Mouse (Mus musculus) embryonic facial prominence, embryonic 12.5 days (tissue): Measurements from ENCODE around the gene Rab36. TPM values are rescaled to one million over a fixed set of nuclear protein-coding genes. Genes with fewer than 3 reads are reported as not detected.

Experiments used
- ATAC-seq: fragments of 200-750 bp; cut with Nextera tagmentation; 2 replicates; pipeline ENCODE4 v1.8.0; 2017; ENCODE audit not compliant: insufficient number of reproducible peaks, insufficient read depth, low FRiP score, low TSS enrichment
- H3K27ac ChIP-seq: fragments of 300-500 bp; sonication (generic); 2 replicates; pipeline ENCODE4 v1.5.1; 2016; ENCODE audit warnings: mild to moderate bottlenecking
- H3K27me3 ChIP-seq: fragments of 300-500 bp; sonication (generic); 2 replicates; pipeline ENCODE4 v1.6.1; 2016; ENCODE audit warnings: mild to moderate bottlenecking, moderate library complexity
- H3K36me3 ChIP-seq: fragments of 300-500 bp; sonication (generic); 2 replicates; pipeline ENCODE4 v1.6.1; 2016; ENCODE audit warnings: mild to moderate bottlenecking
- H3K4me1 ChIP-seq: fragments of 300-500 bp; sonication (generic); 2 replicates; pipeline ENCODE4 v1.6.1; 2016
- H3K4me2 ChIP-seq: fragments of 300-500 bp; sonication (generic); replicated peaks from 2 replicates; pipeline ENCODE4 v1.6.1; 2016; ENCODE audit warnings: mild to moderate bottlenecking, moderate library complexity
- H3K4me3 ChIP-seq: fragments of 300-500 bp; sonication (generic); 2 replicates; pipeline ENCODE4 v1.5.1; 2016; ENCODE audit warnings: mild to moderate bottlenecking
- H3K9ac ChIP-seq: fragments of 300-500 bp; sonication (generic); 2 replicates; pipeline ENCODE4 v1.6.1; 2016; ENCODE audit warnings: mild to moderate bottlenecking, moderate library complexity
- H3K9me3 ChIP-seq: fragments of 300-500 bp; sonication (generic); 2 replicates; pipeline ENCODE4 v1.6.1; 2016; ENCODE audit warnings: mild to moderate bottlenecking, moderate library complexity
- WGBS: fragments of 180-500 bp; shearing (Covaris S2); methylation state at CpG from one replicate; pipeline ENCODE4 v1.1.7; 2016; 5-methylcytosine and 5-hydroxymethylcytosine counted together
- polyA plus RNA-seq: library from polyadenylated mRNA; unstranded; fragments of >200 nt; fragmentation: Nextera tagmentation; extraction: Ambion mirVana; gene quantifications from 2 replicates; pipeline ENCODE4 v1.2.1, GENCODE M21; 2016

The Rab36 gene
- polyA plus RNA-seq, 1 experiment from 2014 or later = 15.3 TPM

GRCm38 (mm10) chr10:75060843-75061235 lies 24.0 kb downstream of the Rab36 start:
- H3K27me3 ChIP-seq = no peaks in the 10 kb centered on the region
- H3K9ac ChIP-seq = peak overlapping the region; percentile 85
- H3K27ac ChIP-seq = peak overlapping the region; percentile 80
- peak overlapping the region; percentile 88 for H3K4me3 ChIP-seq
- H3K9me3 ChIP-seq = no peaks in the 10 kb centered on the region
- ATAC-seq = 0 out of 2 replicates have a peak, but pooled peaks have one; percentile 13
- H3K36me3 ChIP-seq = peaks cover 7% of the 10 kb centered on the region; the same call in 1 of the 2 replicates
- peaks cover 43% of the 10 kb centered on the region for H3K4me1 ChIP-seq
- WGBS = 0% methylated on average over 45 of the region's 48 CpGs
- H3K4me2 ChIP-seq = peak overlapping the region; percentile 89

DNA sequence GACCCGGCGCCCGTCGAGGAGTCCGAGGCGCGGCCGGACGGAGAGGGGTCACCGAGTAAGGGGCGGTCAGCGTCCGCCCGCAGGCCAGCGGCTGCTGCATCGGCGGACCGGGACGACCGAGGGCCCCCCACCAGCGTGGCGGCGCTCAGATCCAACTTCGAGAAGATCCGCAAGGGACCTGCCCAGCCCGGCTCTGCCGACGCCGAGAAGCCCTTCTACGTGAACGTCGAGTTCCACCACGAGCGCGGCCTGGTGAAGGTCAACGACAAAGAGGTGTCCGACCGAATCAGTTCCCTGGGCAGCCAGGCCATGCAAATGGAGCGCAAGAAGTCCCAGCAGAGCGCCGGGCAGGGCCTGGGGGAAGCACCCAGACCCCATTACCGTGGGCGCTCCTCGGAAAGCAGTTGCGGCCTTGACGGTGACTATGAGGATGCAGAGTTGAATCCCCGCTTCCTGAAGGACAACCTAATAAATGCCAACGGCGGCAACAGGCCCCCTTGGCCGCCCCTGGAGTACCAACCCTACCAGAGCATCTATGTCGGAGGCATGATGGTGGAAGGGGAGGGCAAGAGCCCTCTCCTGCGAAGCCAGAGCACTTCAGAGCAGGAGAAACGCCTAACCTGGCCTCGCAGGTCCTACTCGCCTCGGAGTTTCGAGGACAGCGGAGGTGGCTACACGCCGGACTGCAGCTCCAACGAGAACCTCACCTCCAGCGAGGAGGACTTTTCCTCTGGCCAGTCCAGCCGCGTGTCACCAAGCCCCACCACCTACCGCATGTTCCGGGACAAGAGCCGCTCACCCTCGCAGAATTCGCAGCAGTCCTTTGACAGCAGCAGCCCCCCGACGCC lies 24.7 kb downstream of the Rab36 start:
- Histone ChIP-seq H3K9me3 (no peaks in the 10 kb centered on the region), H3K27ac (0 out of 2 replicates have a peak overlapping the region, but pooled peaks have one; percentile 80), H3K4me3 (peak overlapping the region; percentile 88), H3K4me2 (peak overlapping the region; percentile 89), H3K9ac (peak overlapping the region; percentile 85), H3K4me1 (peaks cover 45% of the 10 kb centered on the region), H3K27me3 (no peaks in the 10 kb centered on the region), H3K36me3 (peaks cover 7% of the 10 kb centered on the region; the same call in 1 of the 2 replicates)
- ATAC-seq = no peak
- 2% methylated on average over 71 of the region's 71 CpGs for WGBS

- Histone ChIP-seq H3K4me3 (peak overlapping the region; percentile 88), H3K27ac (no peak overlapping the region), H3K9me3 (no peaks in the 10 kb centered on the region), H3K9ac (peak overlapping the region; percentile 85), H3K4me2 (peak overlapping the region; percentile 89), H3K4me1 (peaks cover 45% of the 10 kb centered on the region), H3K36me3 (peaks cover 7% of the 10 kb centered on the region; the same call in 1 of the 2 replicates), H3K27me3 (no peaks in the 10 kb centered on the region)
- no peak for ATAC-seq
- WGBS = 14% methylated on average over 6 of the region's 6 CpGs
Observed at GRCm38 (mm10) chr10:75062189-75062561, 25.3 kb downstream of the Rab36 start.

DNA sequence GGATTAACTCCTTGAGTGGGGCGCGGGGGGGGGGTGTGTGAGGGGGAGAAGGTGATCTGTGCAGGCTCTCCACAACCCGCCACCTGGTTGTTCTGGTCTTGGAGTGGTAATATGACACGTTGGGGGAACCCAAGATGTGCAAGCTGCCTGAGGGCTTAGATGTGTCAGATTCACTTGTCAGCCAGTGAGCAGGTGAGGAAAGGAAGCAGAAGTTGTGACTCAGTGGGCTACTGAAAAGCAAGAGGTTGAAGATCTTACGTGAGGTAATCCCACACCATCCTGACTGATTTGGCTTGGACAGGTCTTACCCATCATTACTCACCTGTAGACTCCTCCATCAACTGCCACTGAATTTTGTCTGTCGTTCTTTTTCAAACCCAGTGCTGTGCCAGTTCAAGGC lies 25.8 kb downstream of the Rab36 start:
- 31% methylated on average over 6 of the region's 6 CpGs for WGBS
- H3K4me1 ChIP-seq = peaks cover 48% of the 10 kb centered on the region
- peak overlapping the region; percentile 89 for H3K4me2 ChIP-seq
- no peaks in the 10 kb centered on the region for H3K27me3 ChIP-seq
- peaks cover 7% of the 10 kb centered on the region; the same call in 1 of the 2 replicates for H3K36me3 ChIP-seq
- ATAC-seq = no peak
- peak overlapping the region; percentile 88 for H3K4me3 ChIP-seq
- H3K9ac ChIP-seq = no peak overlapping the region
- H3K27ac ChIP-seq = no peak overlapping the region
- H3K9me3 ChIP-seq = no peaks in the 10 kb centered on the region

DNA sequence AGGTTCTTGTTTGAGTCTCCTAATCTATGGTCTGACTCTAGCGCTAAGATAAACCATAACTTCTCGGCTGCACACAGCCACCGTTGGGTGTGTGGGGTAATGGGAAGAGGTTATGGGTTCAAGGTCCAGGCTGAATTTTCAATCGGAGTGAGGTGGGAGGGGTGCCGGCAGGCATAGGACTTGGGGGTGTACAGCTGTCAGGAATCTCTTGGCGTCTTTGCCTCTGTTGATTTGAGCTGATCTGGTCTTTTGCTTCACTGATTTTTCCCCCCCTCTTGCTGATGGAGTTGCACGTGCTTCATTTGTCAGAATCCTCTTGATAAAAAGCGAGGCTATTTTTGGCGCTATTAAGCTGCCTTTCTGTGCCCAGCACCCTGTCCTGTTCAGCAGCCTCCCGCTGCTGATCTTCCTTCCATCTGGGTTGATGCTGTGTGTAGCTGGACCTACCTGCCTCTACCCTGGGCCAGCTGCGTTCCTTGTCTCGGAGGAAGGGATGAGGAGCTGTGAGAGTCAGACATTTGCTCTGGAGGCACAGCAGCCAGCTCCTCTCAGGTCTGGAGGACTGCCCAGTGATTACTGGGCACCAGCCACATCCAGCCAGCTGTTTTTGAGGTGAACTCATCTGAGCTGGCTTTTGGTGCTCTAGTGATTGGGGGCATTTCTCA lies 26.6 kb downstream of the Rab36 start:
- Histone ChIP-seq H3K27me3 (no peaks in the 10 kb centered on the region), H3K36me3 (peaks cover 7% of the 10 kb centered on the region; the same call in 1 of the 2 replicates), H3K9ac (peak overlapping the region; percentile 25; the same call in 1 of the 2 replicates), H3K4me2 (peak overlapping the region; percentile 89), H3K27ac (no peak overlapping the region), H3K4me3 (peak overlapping the region; percentile 88), H3K4me1 (peaks cover 56% of the 10 kb centered on the region), H3K9me3 (no peaks in the 10 kb centered on the region)
- no peak for ATAC-seq
- WGBS = 71% methylated on average over 12 of the region's 12 CpGs

DNA sequence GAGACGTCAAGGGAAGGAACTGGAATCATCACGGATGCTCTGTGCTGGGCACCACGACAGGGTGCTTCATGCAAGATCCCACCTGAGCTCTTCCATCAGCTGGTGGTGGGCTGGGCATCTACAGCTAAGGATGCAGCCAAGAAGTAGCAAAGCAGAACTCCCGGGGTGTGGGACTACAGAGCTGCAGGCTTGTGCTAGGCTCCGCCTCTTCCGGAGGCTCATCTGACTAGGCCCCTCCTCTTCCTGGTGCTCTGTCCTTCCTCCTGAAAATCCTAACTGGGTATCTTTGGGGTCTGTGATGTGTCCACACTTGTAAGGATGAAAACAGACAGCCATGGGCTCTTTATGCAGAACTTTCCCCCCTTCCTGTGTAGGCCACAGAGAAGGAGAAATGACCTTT lies 28.8 kb downstream of the Rab36 start:
- Histone ChIP-seq H3K9ac (no peak overlapping the region), H3K36me3 (peaks cover 7% of the 10 kb centered on the region; the same call in 1 of the 2 replicates), H3K4me3 (no peak overlapping the region), H3K4me2 (no peak overlapping the region), H3K27me3 (no peaks in the 10 kb centered on the region), H3K27ac (no peak overlapping the region), H3K4me1 (peaks cover 54% of the 10 kb centered on the region), H3K9me3 (no peaks in the 10 kb centered on the region)
- no peak for ATAC-seq
- WGBS = 80% methylated on average over 6 of the region's 6 CpGs

DNA sequence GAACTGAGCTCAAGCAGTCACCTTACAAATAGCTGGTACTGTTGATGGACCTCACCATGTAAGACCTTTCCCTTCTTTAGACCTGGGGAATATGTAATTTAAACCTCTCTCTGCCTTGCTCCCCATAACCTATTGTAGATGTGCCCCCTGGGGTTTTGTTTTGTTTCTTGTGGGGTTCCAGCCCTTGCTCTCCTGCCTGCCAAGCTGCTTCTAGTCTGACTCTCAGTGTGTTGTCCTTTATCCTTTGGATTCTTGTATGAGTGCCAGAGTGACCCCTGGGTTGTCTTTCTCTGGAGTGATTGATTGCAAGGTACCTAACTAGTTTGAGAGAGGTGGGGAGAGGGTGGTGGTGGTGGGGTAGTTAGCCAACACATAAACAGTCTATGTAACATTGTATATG lies 30.6 kb downstream of the Rab36 start:
- no peak overlapping the region for H3K4me2 ChIP-seq
- peaks cover 44% of the 10 kb centered on the region for H3K4me1 ChIP-seq
- H3K4me3 ChIP-seq = no peak overlapping the region
- no peak overlapping the region for H3K27ac ChIP-seq
- no peaks in the 10 kb centered on the region for H3K27me3 ChIP-seq
- no peaks in the 10 kb centered on the region for H3K9me3 ChIP-seq
- H3K9ac ChIP-seq = no peak overlapping the region
- peaks cover 7% of the 10 kb centered on the region; the same call in 1 of the 2 replicates for H3K36me3 ChIP-seq
- ATAC-seq = no peak

DNA sequence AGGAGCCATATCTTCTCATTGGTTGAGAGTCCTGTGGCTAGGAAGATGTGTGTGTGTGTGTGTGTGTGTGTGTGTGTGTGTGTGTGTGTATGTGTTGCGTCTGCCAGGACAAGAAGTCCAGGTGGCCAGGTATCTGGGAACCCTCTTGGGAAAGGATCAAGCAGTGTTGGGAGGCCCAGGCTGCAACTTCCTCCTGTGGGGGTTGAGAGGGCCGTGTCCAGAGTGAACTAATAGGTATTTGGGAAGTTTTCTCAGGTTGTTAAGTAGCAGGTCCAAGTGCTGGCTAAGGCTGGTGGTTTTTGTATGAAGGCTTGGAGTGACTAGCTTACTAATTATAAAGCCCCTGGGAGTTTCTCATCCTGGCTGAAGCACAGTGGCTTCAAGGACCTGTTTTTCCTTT lies 31.2 kb downstream of the Rab36 start:
- ATAC-seq = no peak
- H3K27me3 ChIP-seq = no peaks in the 10 kb centered on the region
- H3K9me3 ChIP-seq = no peaks in the 10 kb centered on the region
- H3K27ac ChIP-seq = no peak overlapping the region
- H3K4me1 ChIP-seq = peaks cover 38% of the 10 kb centered on the region
- no peak overlapping the region for H3K4me2 ChIP-seq
- WGBS = 47% methylated on average over 2 of the region's 2 CpGs
- H3K4me3 ChIP-seq = no peak overlapping the region
- H3K9ac ChIP-seq = no peak overlapping the region
- peaks cover 7% of the 10 kb centered on the region; the same call in 1 of the 2 replicates for H3K36me3 ChIP-seq

DNA sequence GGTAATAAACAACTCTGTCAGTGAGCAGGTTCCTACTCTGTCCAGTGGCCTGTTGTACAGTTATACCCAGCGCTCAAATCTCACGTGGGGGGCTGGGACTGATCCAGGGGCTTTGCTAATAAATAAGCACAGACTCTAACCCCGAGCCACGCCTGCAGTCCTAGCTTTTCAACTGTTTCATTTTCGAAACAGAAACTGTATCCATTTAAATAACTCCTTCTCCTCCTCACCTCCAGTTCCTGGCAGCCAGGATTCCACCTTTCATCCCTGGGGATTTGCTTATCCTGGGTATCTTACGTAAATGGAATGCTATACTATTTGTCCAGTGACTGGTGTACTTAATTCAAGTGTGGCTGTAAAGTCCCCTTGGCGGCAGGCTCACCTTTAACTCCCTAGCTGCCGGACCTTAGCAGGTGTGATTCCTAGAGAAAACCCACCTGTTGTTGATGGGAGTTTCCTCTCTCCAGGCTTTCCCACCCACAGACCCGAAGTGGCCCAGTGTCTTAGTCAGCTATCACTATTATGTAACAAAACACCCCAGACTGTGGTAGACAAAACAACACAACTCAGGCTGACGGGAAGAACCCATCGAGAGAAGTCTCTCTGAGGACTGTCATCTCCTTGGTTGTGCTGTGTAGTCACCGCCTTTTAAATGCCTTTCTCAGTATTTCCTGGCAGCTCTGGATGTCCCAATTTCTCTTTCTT lies 31.9 kb downstream of the Rab36 start:
- H3K9ac ChIP-seq = no peak overlapping the region
- H3K9me3 ChIP-seq = no peaks in the 10 kb centered on the region
- ATAC-seq = no peak
- no peak overlapping the region for H3K4me3 ChIP-seq
- peaks cover 31% of the 10 kb centered on the region for H3K4me1 ChIP-seq
- H3K4me2 ChIP-seq = no peak overlapping the region
- 53% methylated on average over 12 of the region's 12 CpGs for WGBS
- H3K36me3 ChIP-seq = peaks cover 7% of the 10 kb centered on the region; the same call in 1 of the 2 replicates
- H3K27me3 ChIP-seq = no peaks in the 10 kb centered on the region
- H3K27ac ChIP-seq = no peak overlapping the region

DNA sequence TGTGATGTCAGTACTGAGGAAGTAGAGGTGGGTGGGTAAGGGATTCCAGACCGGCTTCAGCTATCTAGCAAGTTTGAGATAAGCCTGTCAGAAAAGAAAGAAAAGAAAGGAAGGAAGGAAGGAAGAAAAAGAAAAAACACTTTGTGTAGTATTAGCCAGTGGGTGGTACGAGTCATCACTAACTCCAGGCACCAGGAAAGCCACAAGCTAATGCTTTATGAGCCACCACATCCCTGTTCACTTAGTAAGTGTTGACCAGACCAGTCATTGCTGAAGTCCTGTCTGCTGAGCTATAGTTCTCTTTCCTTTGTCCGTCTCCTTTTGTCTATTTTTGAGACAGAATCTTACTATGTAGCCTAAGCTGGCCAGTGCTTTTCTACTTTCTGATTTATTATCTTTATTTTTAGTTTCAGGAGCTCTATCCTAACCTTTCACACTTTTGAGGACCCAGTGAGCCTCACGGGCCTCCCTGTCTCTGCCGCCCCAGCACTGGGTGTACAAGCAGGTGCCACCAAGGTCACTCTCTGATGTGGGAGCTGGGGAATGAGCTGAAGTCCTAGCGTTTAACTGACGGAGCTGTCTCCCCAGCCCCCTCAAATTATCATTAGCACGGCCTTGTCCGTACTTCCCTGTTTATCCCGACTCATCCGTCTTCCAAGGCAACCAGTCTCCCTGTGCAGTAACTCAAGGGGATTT lies 33.6 kb downstream of the Rab36 start:
- Histone ChIP-seq H3K27me3 (no peaks in the 10 kb centered on the region), H3K4me3 (no peak overlapping the region), H3K9ac (no peak overlapping the region), H3K9me3 (no peaks in the 10 kb centered on the region), H3K27ac (no peak overlapping the region), H3K36me3 (peaks cover 4% of the 10 kb centered on the region), H3K4me2 (no peak overlapping the region), H3K4me1 (peaks cover 22% of the 10 kb centered on the region)
- ATAC-seq = no peak
- WGBS = 82% methylated on average over 11 of the region's 11 CpGs

DNA sequence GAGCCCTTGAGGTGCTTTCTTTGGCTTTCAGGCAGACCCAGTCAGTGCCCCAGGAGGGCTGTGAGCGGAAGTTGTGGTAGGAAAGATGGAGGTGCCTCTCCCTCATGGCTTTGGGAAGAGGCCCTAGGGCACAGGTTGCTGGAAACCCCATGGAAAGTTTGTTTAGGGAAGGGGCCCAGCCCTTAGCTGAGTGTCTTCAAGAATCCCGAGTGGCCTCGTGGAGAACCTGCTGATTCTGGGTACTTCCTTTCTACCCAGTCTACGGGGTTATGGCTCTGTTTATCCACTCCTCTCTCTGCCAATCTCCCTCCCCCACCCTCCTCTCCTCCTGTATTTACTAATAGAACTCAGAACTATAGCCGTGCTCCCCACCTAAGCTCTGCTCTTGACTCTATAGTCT lies 38.8 kb downstream of the Rab36 start:
- 75% methylated on average over 5 of the region's 5 CpGs for WGBS
- Histone ChIP-seq H3K36me3 (no peaks in the 10 kb centered on the region; the same call in 1 of the 2 replicates), H3K9ac (no peak overlapping the region), H3K27me3 (no peaks in the 10 kb centered on the region), H3K4me2 (no peak overlapping the region), H3K4me1 (peaks cover 12% of the 10 kb centered on the region), H3K9me3 (no peaks in the 10 kb centered on the region), H3K27ac (no peak overlapping the region), H3K4me3 (no peak overlapping the region)
- no peak for ATAC-seq
